Mouse (Mus musculus): Measurements from ENCODE around the gene Ptov1.
"Not testable (repeated sequence)": the region's sequence is repeated elsewhere in the genome, so short reads cannot be mapped to it uniquely, and the experiment has no call there.

Gene Ptov1

GRCm38 (mm10) chr7:44888256-44889105 lies 18.9 kb upstream of the Ptov1 start:
- DNase-seq (ENCODE audit: low spot score) = no peak

- DNase-seq (ENCODE audit: low spot score) = no peak
These were observed 17.4 kb upstream of the Ptov1 start for GRCm38 (mm10) chr7:44886964-44887363.

- DNase-seq (ENCODE audit: low spot score) = no peak
These were observed 15.0 kb upstream of the Ptov1 start for GRCm38 (mm10) chr7:44884637-44885036.

GRCm38 (mm10) chr7:44883036-44883435 lies 13.4 kb upstream of the Ptov1 start:
- no peak for DNase-seq (ENCODE audit: low spot score)

GRCm38 (mm10) chr7:44877833-44878232 lies 8.2 kb upstream of the Ptov1 start:
- DNase-seq (ENCODE audit: low spot score) = no peak

- DNase-seq (ENCODE audit: low spot score) = not testable (repeated sequence)
These were observed 2.2 kb upstream of the Ptov1 start for GRCm38 (mm10) chr7:44871774-44872173.

GRCm38 (mm10) chr7:44871181-44871580 lies 1.6 kb upstream of the Ptov1 start:
- no peak for DNase-seq (ENCODE audit: low spot score)

GRCm38 (mm10) chr7:44870614-44871013 lies 1.0 kb upstream of the Ptov1 start:
- no peak for DNase-seq (ENCODE audit: low spot score)

GRCm38 (mm10) chr7:44868919-44869696 lies 480 bp downstream of the Ptov1 start:
- peak; percentile 66 for DNase-seq (ENCODE audit: low spot score)

- peak; percentile 42 for DNase-seq (ENCODE audit: low spot score)
These were observed 1.1 kb downstream of the Ptov1 start for GRCm38 (mm10) chr7:44868465-44868864.

GRCm38 (mm10) chr7:44867802-44868201 lies 1.8 kb downstream of the Ptov1 start:
- no peak for DNase-seq (ENCODE audit: low spot score)

- no peak for DNase-seq (ENCODE audit: low spot score)
These were observed 2.4 kb downstream of the Ptov1 start for GRCm38 (mm10) chr7:44867010-44867702.

- no peak for DNase-seq (ENCODE audit: low spot score)
These were observed 3.1 kb downstream of the Ptov1 start for GRCm38 (mm10) chr7:44866276-44867009.

- no peak for DNase-seq (ENCODE audit: low spot score)
These were observed 4.7 kb downstream of the Ptov1 start for GRCm38 (mm10) chr7:44864595-44865542.

GRCm38 (mm10) chr7:44863982-44864494 lies 5.5 kb downstream of the Ptov1 start:
- DNase-seq (ENCODE audit: low spot score) = no peak

- no peak for DNase-seq (ENCODE audit: low spot score)
These were observed 6.4 kb downstream of the Ptov1 start for GRCm38 (mm10) chr7:44863210-44863609.

GRCm38 (mm10) chr7:44862434-44862833 lies 7.2 kb downstream of the Ptov1 start:
- no peak for DNase-seq (ENCODE audit: low spot score)

- no peak for DNase-seq (ENCODE audit: low spot score)
These were observed 8.2 kb downstream of the Ptov1 start for GRCm38 (mm10) chr7:44861429-44861816.

GRCm38 (mm10) chr7:44860576-44861428 lies 8.8 kb downstream of the Ptov1 start:
- peak; percentile 91 for DNase-seq (ENCODE audit: low spot score)
